Comparison of ENCODE assay signal across 8 mouse cellular contexts in genomic region chr11:90129793-90130624, GRCm38 (mm10). TPM values are rescaled to one million over a fixed set of nuclear protein-coding genes. Genes with fewer than 3 reads are reported as not detected.
DNase-seq lines count a peak whose midpoint lies in the region; ATAC-seq lines count a peak whose summit lies in the region.

No protein-coding gene starts in this region.

- H3K4me2 ChIP-seq in forebrain, embryonic 15.5 days (replicated peaks): no peak overlapping the region
- H3K4me2 ChIP-seq in heart, embryonic 13.5 days: peak overlapping the region; percentile 25
- 0 out of 2 replicates have a peak overlapping the region, but pooled peaks have one; percentile 11 for H3K4me2 ChIP-seq in kidney, embryonic 14.5 days (replicated peaks; ENCODE audit: low read depth, low read length)

- no peak overlapping the region for H3K4me3 ChIP-seq in forebrain, embryonic 10.5 days
- no peak overlapping the region for H3K4me3 ChIP-seq in forebrain, embryonic 15.5 days
- H3K4me3 ChIP-seq in heart, embryonic 13.5 days: no peak overlapping the region
- no peak overlapping the region for H3K4me3 ChIP-seq in kidney, embryonic 14.5 days (ENCODE audit: low read length)

- no peak overlapping the region for H3K9ac ChIP-seq in forebrain, embryonic 15.5 days (replicated peaks)
- H3K9ac ChIP-seq in heart, embryonic 13.5 days: peak overlapping the region; percentile 40; the same call in 1 of the 2 replicates
- no peak overlapping the region for H3K9ac ChIP-seq in kidney, embryonic 14.5 days (ENCODE audit: low read depth, low read length)

- H3K27me3 ChIP-seq in forebrain, embryonic 10.5 days (ENCODE audit: poor library complexity, severe bottlenecking): no peaks in the 10 kb centered on the region
- no peaks in the 10 kb centered on the region for H3K27me3 ChIP-seq in forebrain, embryonic 15.5 days
- no peaks in the 10 kb centered on the region for H3K27me3 ChIP-seq in heart, embryonic 13.5 days (replicated peaks)
- H3K27me3 ChIP-seq in kidney, embryonic 14.5 days (ENCODE audit: control insufficient read depth, insufficient read depth, low read length): no peaks in the 10 kb centered on the region

- no peak for DNase-seq in forebrain, embryonic 10.5 days (ENCODE audit: extremely low spot score, low spot score)
- DNase-seq in mesoderm, embryonic 11.5 days (ENCODE audit: low read depth, low spot score): peak; percentile 49
- DNase-seq in adipocyte (ENCODE audit: low spot score): no peak
- DNase-seq in Muller cell, postnatal 12 days (ENCODE audit: inconsistent ontology term): no peak
- no peak for DNase-seq in layer of hippocampus, adult 9-10 months (ENCODE audit: low spot score)

- ATAC-seq in forebrain, embryonic 15.5 days (replicated peaks): no peak
- ATAC-seq in heart, embryonic 13.5 days (ENCODE audit: extremely low read depth, insufficient number of reproducible peaks, low FRiP score, low TSS enrichment): no peak
- ATAC-seq in kidney, embryonic 14.5 days (ENCODE audit: low FRiP score, low TSS enrichment): no peak

- no peaks in the 10 kb centered on the region for H3K9me3 ChIP-seq in forebrain, embryonic 10.5 days
- H3K9me3 ChIP-seq in forebrain, embryonic 15.5 days: no peaks in the 10 kb centered on the region
- no peaks in the 10 kb centered on the region for H3K9me3 ChIP-seq in heart, embryonic 13.5 days
- no peaks in the 10 kb centered on the region for H3K9me3 ChIP-seq in kidney, embryonic 14.5 days (ENCODE audit: control insufficient read depth, low read length)

- H3K36me3 ChIP-seq in forebrain, embryonic 10.5 days (replicated peaks): no peaks in the 10 kb centered on the region
- H3K36me3 ChIP-seq in forebrain, embryonic 15.5 days: no peaks in the 10 kb centered on the region
- H3K36me3 ChIP-seq in heart, embryonic 13.5 days: no peaks in the 10 kb centered on the region
- H3K36me3 ChIP-seq in kidney, embryonic 14.5 days (ENCODE audit: control insufficient read depth, insufficient read depth, low read length): no peaks in the 10 kb centered on the region

- 0 out of 2 replicates have a peak overlapping the region, but pooled peaks have one; percentile 40 for H3K27ac ChIP-seq in forebrain, embryonic 10.5 days
- no peak overlapping the region for H3K27ac ChIP-seq in forebrain, embryonic 15.5 days (replicated peaks)
- peak overlapping the region; percentile 74 for H3K27ac ChIP-seq in heart, embryonic 13.5 days (replicated peaks)
- H3K27ac ChIP-seq in kidney, embryonic 14.5 days (ENCODE audit: low read depth, low read length): no peak overlapping the region

- H3K4me1 ChIP-seq in forebrain, embryonic 10.5 days: peaks cover 18% of the 10 kb centered on the region
- peaks cover 16% of the 10 kb centered on the region for H3K4me1 ChIP-seq in forebrain, embryonic 15.5 days
- peaks cover 30% of the 10 kb centered on the region for H3K4me1 ChIP-seq in heart, embryonic 13.5 days
- H3K4me1 ChIP-seq in kidney, embryonic 14.5 days (ENCODE audit: control insufficient read depth, insufficient read depth, low read length): 0 out of 2 replicates have a peak, but pooled peaks cover 4% of the 10 kb centered on the region

- 66% methylated on average over 12 of the region's 12 CpGs for WGBS in forebrain, embryonic 10.5 days
- 40% methylated on average over 12 of the region's 12 CpGs for WGBS in forebrain, embryonic 15.5 days
- 35% methylated on average over 12 of the region's 12 CpGs for WGBS in heart, embryonic 13.5 days
- 30% methylated on average over 12 of the region's 12 CpGs for WGBS in kidney, embryonic 14.5 days

RNA-seq across cellular contexts. Expression of gene Gm45716, which starts 57.5 kb away (rescaled TPM):
- 14.7 and 16.9 TPM in 2 replicates for polyA plus RNA-seq in forebrain, embryonic 10.5 days (2016; fragmentation: Nextera tagmentation; extraction: Ambion mirVana)
- polyA plus RNA-seq in forebrain, embryonic 15.5 days (2015; fragmentation: Nextera tagmentation; extraction: Ambion mirVana): 18.2 and 19.4 TPM in 2 replicates
- polyA plus RNA-seq in heart, embryonic 13.5 days (2015; fragmentation: Nextera tagmentation; extraction: Ambion mirVana): 42.2 and 52.1 TPM in 2 replicates
- polyA plus RNA-seq in kidney, embryonic 14.5 days (2014; fragmentation: Nextera tagmentation; extraction: Ambion mirVana): 9.1 and 9.8 TPM in 2 replicates

Comparison
In these comparisons a context has a peak if more than half of its experiments do, and no peak if none do; other contexts are left out.
1. H3K27ac ChIP-seq: peak in forebrain, embryonic 10.5 days (single experiment) and heart, embryonic 13.5 days (single experiment); none in forebrain, embryonic 15.5 days (single experiment) and kidney, embryonic 14.5 days (single experiment).